Mouse (Mus musculus) myocyte (in vitro differentiated cells): Measurements from ENCODE around the gene Chaf1a.

Source experiments
- CEBPB ChIP-seq: IDR thresholded peaks from 2 replicates; pipeline ENCODE4 v1.6.1; 2011; ENCODE audit warnings: mild to moderate bottlenecking, moderate library complexity; ENCODE audit not compliant: poor library complexity, insufficient read depth, severe bottlenecking
- E2F4 ChIP-seq: IDR thresholded peaks from one replicate; pipeline ENCODE4 v1.6.1; 2011; ENCODE audit warnings: mild to moderate bottlenecking, control low read depth, moderate library complexity; ENCODE audit not compliant: insufficient read depth
- MAX ChIP-seq: IDR thresholded peaks from one replicate; pipeline ENCODE4 v1.6.1; 2011; ENCODE audit warnings: low read depth, mild to moderate bottlenecking, control low read depth
- MYOD1 ChIP-seq, 3 experiments: IDR thresholded peaks; one replicate each; pipeline ENCODE4 v1.6.1; 2011; ENCODE audit warnings: control low read depth in 2 of 3, low read depth in 2 of 3, mild to moderate bottlenecking in 2 of 3, moderate library complexity in 1 of 3; ENCODE audit not compliant: insufficient read length in 2 of 3, control insufficient read depth in 1 of 3
- POLR2A ChIP-seq: IDR thresholded peaks from one replicate; pipeline ENCODE4 v1.6.1; 2011; ENCODE audit warnings: low read depth, mild to moderate bottlenecking, control low read depth, moderate library complexity; ENCODE audit not compliant: insufficient read length
- POLR2AphosphoS2 ChIP-seq: IDR thresholded peaks from one replicate; pipeline ENCODE4 v1.6.1; 2011; ENCODE audit warnings: low read depth, control low read depth; ENCODE audit not compliant: insufficient read length
- SRF ChIP-seq: IDR thresholded peaks from one replicate; pipeline ENCODE4 v1.6.1; 2011; ENCODE audit warnings: low read depth; ENCODE audit not compliant: control insufficient read depth, insufficient read length
- TCF12 ChIP-seq: IDR thresholded peaks from one replicate; pipeline ENCODE4 v1.6.1; 2011; ENCODE audit warnings: mild to moderate bottlenecking, control low read depth; ENCODE audit not compliant: poor library complexity, insufficient read depth, severe bottlenecking
- USF1 ChIP-seq: IDR thresholded peaks from one replicate; pipeline ENCODE4 v1.6.1; 2011; ENCODE audit warnings: low read depth, mild to moderate bottlenecking, control low read depth, moderate library complexity

DNA sequence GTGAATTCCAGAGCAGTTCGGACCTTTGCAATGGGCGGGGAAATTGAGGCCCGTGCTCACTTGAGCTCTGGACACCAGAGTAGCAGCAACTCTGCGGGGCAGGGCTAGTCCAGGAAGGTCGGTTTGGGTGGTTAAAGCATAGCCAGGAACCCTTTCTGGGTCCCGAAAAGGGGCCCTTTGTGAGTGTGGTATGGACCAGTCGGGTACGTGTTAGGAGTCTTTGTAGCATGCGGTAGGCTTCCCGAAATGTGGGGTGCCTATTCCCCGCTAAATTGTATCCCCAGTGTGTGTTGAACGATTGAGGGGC is 571 bp downstream of the Chaf1a start:
- TF ChIP-seq MAX, result no peak
- no peak for TF ChIP-seq E2F4
- TF ChIP-seq CEBPB, result no peak
- TF ChIP-seq POLR2A, result no peak
- TF ChIP-seq POLR2AphosphoS2, result no peak
- no peak for TF ChIP-seq TCF12
- no peak for TF ChIP-seq USF1
- no peak for TF ChIP-seq SRF
- no peak for TF ChIP-seq MYOD1 (IDR thresholded peaks at IDR 0.05; ENCODE audit: control insufficient read depth in 1 of 3, insufficient read length in 2 of 3, low read depth in 2 of 3)
